Mouse (Mus musculus) myocyte (in vitro differentiated cells): Measurements from ENCODE around the gene Gon4l. TPM values are rescaled to one million over a fixed set of nuclear protein-coding genes. Genes with fewer than 3 reads are reported as not detected.
A peak's percentile ranks its signal among the peaks of the same experiment; 100 is the strongest.

Experiments used
- H3K27me3 ChIP-seq: one replicate; pipeline ENCODE4 v1.6.1; 2011; ENCODE audit not compliant: control insufficient read depth, insufficient read depth, insufficient read length
- H3K36me3 ChIP-seq: one replicate; pipeline ENCODE4 v1.6.1; 2011; ENCODE audit not compliant: control insufficient read depth, insufficient read depth
- H3K4me2 ChIP-seq: one replicate; pipeline ENCODE4 v1.6.1; 2011; ENCODE audit warnings: low read depth, control low read depth
- H3K4me3 ChIP-seq: one replicate; pipeline ENCODE4 v1.5.1; 2011; ENCODE audit warnings: mild to moderate bottlenecking, control low read depth, moderate library complexity
- H3K79me2 ChIP-seq: one replicate; pipeline ENCODE4 v1.6.1; 2011; ENCODE audit not compliant: control insufficient read depth, insufficient read depth
- H3ac ChIP-seq: one replicate; pipeline ENCODE4 v1.6.1; 2011; ENCODE audit not compliant: control insufficient read depth, insufficient read length
- CEBPB ChIP-seq: IDR thresholded peaks from 2 replicates; pipeline ENCODE4 v1.6.1; 2011; ENCODE audit warnings: mild to moderate bottlenecking, moderate library complexity; ENCODE audit not compliant: poor library complexity, insufficient read depth, severe bottlenecking
- E2F4 ChIP-seq: IDR thresholded peaks from one replicate; pipeline ENCODE4 v1.6.1; 2011; ENCODE audit warnings: mild to moderate bottlenecking, control low read depth, moderate library complexity; ENCODE audit not compliant: insufficient read depth
- MAX ChIP-seq: IDR thresholded peaks from one replicate; pipeline ENCODE4 v1.6.1; 2011; ENCODE audit warnings: low read depth, mild to moderate bottlenecking, control low read depth
- MYOD1 ChIP-seq, 3 experiments: IDR thresholded peaks; one replicate each; pipeline ENCODE4 v1.6.1; 2011; ENCODE audit warnings: control low read depth in 2 of 3, low read depth in 2 of 3, mild to moderate bottlenecking in 2 of 3, moderate library complexity in 1 of 3; ENCODE audit not compliant: insufficient read length in 2 of 3, control insufficient read depth in 1 of 3
- MYOG ChIP-seq, 3 experiments: IDR thresholded peaks; one replicate each; pipeline ENCODE4 v1.6.1; 2011; ENCODE audit warnings: control low read depth in 2 of 3, low read depth in 2 of 3, mild to moderate bottlenecking in 2 of 3; ENCODE audit not compliant: insufficient read length in 2 of 3, control insufficient read depth in 1 of 3, insufficient read depth in 1 of 3
- POLR2A ChIP-seq: IDR thresholded peaks from one replicate; pipeline ENCODE4 v1.6.1; 2011; ENCODE audit warnings: low read depth, mild to moderate bottlenecking, control low read depth, moderate library complexity; ENCODE audit not compliant: insufficient read length
- POLR2AphosphoS2 ChIP-seq: IDR thresholded peaks from one replicate; pipeline ENCODE4 v1.6.1; 2011; ENCODE audit warnings: low read depth, control low read depth; ENCODE audit not compliant: insufficient read length
- REST ChIP-seq: IDR thresholded peaks from one replicate; pipeline ENCODE4 v1.6.1; 2011; ENCODE audit warnings: mild to moderate bottlenecking, control low read depth, moderate library complexity; ENCODE audit not compliant: insufficient read depth, insufficient read length
- SRF ChIP-seq: IDR thresholded peaks from one replicate; pipeline ENCODE4 v1.6.1; 2011; ENCODE audit warnings: low read depth; ENCODE audit not compliant: control insufficient read depth, insufficient read length
- TCF12 ChIP-seq: IDR thresholded peaks from one replicate; pipeline ENCODE4 v1.6.1; 2011; ENCODE audit warnings: mild to moderate bottlenecking, control low read depth; ENCODE audit not compliant: poor library complexity, insufficient read depth, severe bottlenecking
- TCF3 ChIP-seq: IDR thresholded peaks from one replicate; pipeline ENCODE4 v1.6.1; 2011; ENCODE audit warnings: low read depth, control low read depth; ENCODE audit not compliant: insufficient read length
- USF1 ChIP-seq: IDR thresholded peaks from one replicate; pipeline ENCODE4 v1.6.1; 2011; ENCODE audit warnings: low read depth, mild to moderate bottlenecking, control low read depth, moderate library complexity
- polyA plus RNA-seq: library from polyadenylated mRNA; unstranded; fragments of >200 nt; fragmentation: generic; extraction: Trizol; gene quantifications from one replicate; pipeline ENCODE4 v1.2.1, GENCODE M21; 2012; ENCODE audit warnings: missing spikeins

Gon4l gene
- polyA plus RNA-seq, 1 experiment = 11.7 TPM

- H3K27me3 ChIP-seq = no peaks in the 10 kb centered on the region
- H3K36me3 ChIP-seq = peaks cover 7% of the 10 kb centered on the region
- peak within 1 kb of the TSS; percentile 87 for H3K4me2 ChIP-seq
- H3ac ChIP-seq = peak within 1 kb of the TSS; percentile 30
- no peak for TF ChIP-seq TCF3
- peak; percentile 92 for TF ChIP-seq POLR2AphosphoS2
- TF ChIP-seq SRF = peak; percentile 37
- no peak for TF ChIP-seq E2F4
- TF ChIP-seq USF1 = peak; percentile 83
- TF ChIP-seq TCF12 = no peak
- TF ChIP-seq MYOG (IDR thresholded peaks at IDR 0.05; ENCODE audit: control insufficient read depth in 1 of 3, insufficient read depth in 1 of 3, insufficient read length in 2 of 3, low read depth in 2 of 3) = peak in 1 of 3 experiments; percentile 11
- TF ChIP-seq POLR2A = peak; percentile 97
- TF ChIP-seq MYOD1 (IDR thresholded peaks at IDR 0.05; ENCODE audit: control insufficient read depth in 1 of 3, insufficient read length in 2 of 3, low read depth in 2 of 3) = peak in 2 of 3 experiments; percentile 49 to 76
- TF ChIP-seq MAX = no peak
- no peak for TF ChIP-seq REST
- TF ChIP-seq CEBPB = no peak
- H3K79me2 ChIP-seq = peaks cover 10% of the 10 kb centered on the region
- H3K4me3 ChIP-seq = peak within 1 kb of the TSS; percentile 71
These were observed 78.7 kb downstream of the Gon4l start, which contains the start of gene Msto1 for GRCm38 (mm10) chr3:88913511-88914383. TSS of gene Msto1 (minus strand) at chr3:88913999.

GRCm38 (mm10) chr3:88914384-88914810, 79.4 kb downstream of the Gon4l start:
- H3K36me3 ChIP-seq = peaks cover 7% of the 10 kb centered on the region
- H3K27me3 ChIP-seq = no peaks in the 10 kb centered on the region
- peaks cover 10% of the 10 kb centered on the region for H3K79me2 ChIP-seq
- H3ac ChIP-seq = peak overlapping the region; percentile 30
- TF ChIP-seq E2F4 = no peak
- TF ChIP-seq CEBPB = no peak
- no peak for TF ChIP-seq POLR2A
- no peak for TF ChIP-seq MAX
- no peak for TF ChIP-seq TCF3
- no peak for TF ChIP-seq TCF12
- TF ChIP-seq POLR2AphosphoS2 = no peak
- peak overlapping the region; percentile 68 for H3K4me2 ChIP-seq
- peak overlapping the region; percentile 71 for H3K4me3 ChIP-seq

- Histone ChIP-seq H3K4me3 (no peak overlapping the region), H3K4me2 (no peak overlapping the region), H3K36me3 (peaks cover 11% of the 10 kb centered on the region), H3K27me3 (no peaks in the 10 kb centered on the region), H3K79me2 (no peaks in the 10 kb centered on the region), H3ac (no peak overlapping the region)
- TF ChIP-seq MAX (no peak), USF1 (no peak), MYOG (IDR thresholded peaks at IDR 0.05; ENCODE audit: control insufficient read depth in 1 of 3, insufficient read depth in 1 of 3, insufficient read length in 2 of 3, low read depth in 2 of 3) (no peak), SRF (no peak), TCF12 (no peak), POLR2A (no peak), E2F4 (no peak), REST (no peak), POLR2AphosphoS2 (no peak), MYOD1 (IDR thresholded peaks at IDR 0.05; ENCODE audit: control insufficient read depth in 1 of 3, insufficient read length in 2 of 3, low read depth in 2 of 3) (no peak), TCF3 (no peak), CEBPB (no peak)
These were observed 84.0 kb downstream of the Gon4l start for GRCm38 (mm10) chr3:88918981-88919380.

GRCm38 (mm10) chr3:88921411-88921810, 86.4 kb downstream of the Gon4l start:
- Histone ChIP-seq H3ac (no peak overlapping the region), H3K4me3 (no peak overlapping the region), H3K36me3 (peaks cover 11% of the 10 kb centered on the region), H3K27me3 (no peaks in the 10 kb centered on the region), H3K79me2 (no peaks in the 10 kb centered on the region), H3K4me2 (no peak overlapping the region)
- TF ChIP-seq MYOD1 (IDR thresholded peaks at IDR 0.05; ENCODE audit: control insufficient read depth in 1 of 3, insufficient read length in 2 of 3, low read depth in 2 of 3) = no peak
- no peak for TF ChIP-seq REST
- no peak for TF ChIP-seq CEBPB

GRCm38 (mm10) chr3:88923989-88924591, 89.1 kb downstream of the Gon4l start:
- no peak overlapping the region for H3K4me2 ChIP-seq
- no peak for TF ChIP-seq TCF3
- no peak for TF ChIP-seq POLR2A
- no peak for TF ChIP-seq MAX
- TF ChIP-seq POLR2AphosphoS2 = no peak
- no peak for TF ChIP-seq MYOG (IDR thresholded peaks at IDR 0.05; ENCODE audit: control insufficient read depth in 1 of 3, insufficient read depth in 1 of 3, insufficient read length in 2 of 3, low read depth in 2 of 3)
- no peak for TF ChIP-seq SRF
- TF ChIP-seq TCF12 = no peak
- no peak for TF ChIP-seq MYOD1 (IDR thresholded peaks at IDR 0.05; ENCODE audit: control insufficient read depth in 1 of 3, insufficient read length in 2 of 3, low read depth in 2 of 3)
- no peak for TF ChIP-seq CEBPB
- H3K36me3 ChIP-seq = peaks cover 15% of the 10 kb centered on the region
- no peak overlapping the region for H3K4me3 ChIP-seq
- no peak overlapping the region for H3ac ChIP-seq
- H3K79me2 ChIP-seq = no peaks in the 10 kb centered on the region
- H3K27me3 ChIP-seq = no peaks in the 10 kb centered on the region
